Mouse (Mus musculus): Measurements from ENCODE around the gene Nptn. TPM values are rescaled to one million over a fixed set of nuclear protein-coding genes. Genes with fewer than 3 reads are reported as not detected.
"Not testable (repeated sequence)": the region's sequence is repeated elsewhere in the genome, so short reads cannot be mapped to it uniquely, and the experiment has no call there.

The Nptn gene
- total RNA-seq, 1 experiment from 2014 or later: 321 TPM

DNA sequence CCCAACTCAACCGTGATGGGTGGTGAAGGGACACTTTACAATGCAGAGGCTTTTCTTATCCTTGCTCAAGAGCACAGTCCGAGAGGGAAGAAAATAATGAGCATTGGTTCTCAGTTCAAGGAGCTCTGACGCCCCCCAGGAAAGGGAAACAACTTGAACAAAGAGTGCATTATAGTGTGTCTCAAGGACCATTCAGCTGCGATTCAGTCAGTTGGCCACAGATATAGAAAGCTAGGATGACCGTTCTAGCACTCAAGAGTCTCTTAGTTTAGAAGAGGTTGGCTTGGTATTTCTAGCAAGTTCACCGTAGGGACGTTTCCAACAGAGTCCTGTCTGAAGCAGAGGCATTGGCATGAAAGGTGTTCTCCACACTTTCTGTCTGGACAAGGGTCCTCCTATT is 25.4 kb upstream of the Nptn start:
- ATAC-seq (replicated peaks; ENCODE audit: insufficient number of reproducible peaks, low FRiP score, low TSS enrichment, poor library complexity, severe bottlenecking): no peak

DNA sequence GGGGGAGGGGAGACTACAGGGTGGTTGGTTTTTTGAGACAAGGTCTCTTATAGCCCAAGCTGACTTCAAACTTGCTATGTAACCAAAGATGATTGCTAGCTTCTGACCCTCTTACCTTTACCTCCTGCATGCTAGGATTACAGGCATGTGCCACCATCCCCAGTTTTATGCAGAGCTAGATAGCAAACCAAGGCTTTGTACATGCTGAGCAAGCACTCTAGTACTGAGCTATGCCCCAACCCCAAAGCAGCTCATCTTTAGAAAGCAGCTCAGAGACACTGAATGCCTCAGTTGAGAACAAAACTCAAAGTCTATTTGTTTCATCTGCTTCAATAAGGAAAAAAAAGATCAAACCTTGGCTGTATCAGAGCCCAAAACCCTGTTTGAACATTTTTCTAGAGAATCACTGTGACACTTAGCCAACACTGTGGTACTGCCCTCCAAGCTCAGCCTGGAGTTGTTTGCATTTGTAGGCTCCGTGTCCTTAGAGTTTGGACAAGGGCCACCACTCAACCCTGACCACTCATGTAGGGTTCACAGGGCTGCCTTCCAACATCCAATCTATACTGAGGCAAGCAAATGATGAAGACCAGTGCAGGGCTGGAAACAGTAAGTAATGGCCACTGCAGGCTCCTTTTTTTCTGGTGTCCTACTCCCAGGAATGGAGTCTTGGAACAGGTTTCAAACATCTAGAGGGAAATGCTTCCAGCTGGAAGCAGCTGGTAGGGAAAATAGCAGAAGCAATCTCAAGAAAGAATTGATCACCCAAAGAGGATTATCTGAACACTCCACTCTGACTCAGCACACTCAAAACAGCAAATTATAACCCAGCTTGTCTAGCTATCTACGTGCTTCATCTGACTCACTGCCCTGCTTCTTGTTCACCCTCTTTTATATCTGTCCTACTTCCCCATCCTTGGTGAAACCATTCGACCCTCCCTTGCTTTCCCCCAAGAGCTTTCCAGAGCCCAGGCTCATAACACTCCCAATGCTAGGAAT is 24.3 kb upstream of the Nptn start:
- no peak for ATAC-seq (replicated peaks; ENCODE audit: insufficient number of reproducible peaks, low FRiP score, low TSS enrichment, poor library complexity, severe bottlenecking)

DNA sequence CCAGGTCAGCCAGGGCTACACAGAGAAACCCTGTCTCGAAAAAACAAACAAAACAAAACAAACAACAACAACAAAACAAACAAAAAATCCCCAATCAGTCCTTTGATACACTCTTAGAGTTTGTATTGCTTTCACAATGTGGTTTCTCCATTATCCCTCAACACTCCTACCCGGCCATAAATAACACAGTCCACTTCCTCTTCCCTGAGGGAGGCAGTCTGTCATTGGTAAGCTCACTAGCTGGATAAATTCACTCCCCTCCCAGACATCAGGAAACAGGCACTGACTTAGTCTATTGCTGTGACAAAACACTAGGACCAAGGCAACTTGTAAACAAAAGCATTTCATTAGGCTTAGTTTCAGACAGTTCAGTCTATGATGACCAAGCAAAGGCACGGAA is 21.8 kb upstream of the Nptn start:
- peak; percentile 76 for ATAC-seq (replicated peaks; ENCODE audit: insufficient number of reproducible peaks, low FRiP score, low TSS enrichment, poor library complexity, severe bottlenecking)

DNA sequence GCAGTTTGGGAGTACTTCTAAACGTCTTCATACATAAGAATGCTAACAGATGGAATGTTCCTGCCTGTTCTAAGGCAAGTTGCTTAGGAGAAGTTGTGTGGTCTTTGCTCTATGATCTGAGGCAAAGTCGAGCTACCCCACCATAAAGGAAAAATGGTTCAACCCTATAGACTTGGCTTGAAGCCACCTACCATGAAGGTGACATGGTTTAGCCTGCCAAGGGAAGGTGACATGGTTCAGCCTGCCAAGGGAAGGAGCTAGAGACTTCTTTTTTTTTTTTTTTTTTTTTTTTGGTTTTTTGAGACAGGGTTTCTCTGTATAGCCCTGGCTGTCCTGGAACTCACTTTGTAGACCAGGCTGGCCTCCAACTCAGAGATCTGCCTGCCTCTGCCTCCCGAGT is 16.1 kb upstream of the Nptn start:
- not testable (repeated sequence) for ATAC-seq (replicated peaks; ENCODE audit: insufficient number of reproducible peaks, low FRiP score, low TSS enrichment, poor library complexity, severe bottlenecking)

DNA sequence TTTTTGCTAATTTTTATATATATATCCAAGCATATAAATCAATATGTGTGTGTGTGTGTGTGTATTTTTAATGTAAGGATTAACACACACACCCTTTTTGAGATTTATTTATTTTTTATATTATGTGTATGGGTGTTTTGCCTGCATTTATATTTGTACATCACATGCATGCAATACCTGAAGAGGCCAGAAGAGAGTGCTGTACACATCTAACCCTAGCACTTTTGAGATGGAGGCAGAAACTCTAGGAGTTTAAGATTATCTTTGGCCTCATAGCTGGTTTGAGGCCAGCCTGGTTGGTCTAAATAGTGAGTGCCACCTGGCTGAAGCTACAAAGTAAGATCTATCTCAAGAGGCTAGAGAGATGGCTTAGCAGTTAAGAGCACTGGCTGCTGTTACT is 14.4 kb upstream of the Nptn start:
- peak; percentile 47; the same call in 1 of the 2 replicates for ATAC-seq (replicated peaks; ENCODE audit: insufficient number of reproducible peaks, low FRiP score, low TSS enrichment, poor library complexity, severe bottlenecking)

DNA sequence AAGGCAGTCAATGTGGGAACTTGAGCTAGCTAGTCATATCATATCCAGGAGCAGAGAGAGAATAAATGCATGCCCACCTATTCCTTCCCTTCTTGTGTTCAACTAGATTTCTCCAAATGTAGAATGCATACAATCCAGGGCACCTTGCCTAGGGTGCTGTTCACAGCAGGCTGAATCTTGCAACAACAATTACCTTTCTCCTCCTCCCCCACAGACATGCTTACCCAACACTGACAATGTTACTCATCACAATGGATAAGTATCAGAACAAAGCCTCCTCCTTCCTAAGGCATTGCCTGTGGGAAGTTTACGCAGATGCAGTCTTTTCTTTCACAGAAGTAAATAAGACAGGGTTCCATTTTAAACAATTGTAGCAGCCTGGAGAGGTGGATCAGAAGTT is 11.0 kb upstream of the Nptn start:
- no peak for ATAC-seq (replicated peaks; ENCODE audit: insufficient number of reproducible peaks, low FRiP score, low TSS enrichment, poor library complexity, severe bottlenecking)

- ATAC-seq (replicated peaks; ENCODE audit: insufficient number of reproducible peaks, low FRiP score, low TSS enrichment, poor library complexity, severe bottlenecking): no peak
Measured at GRCm38 (mm10) chr9:58578669-58579068, 3.4 kb upstream of the Nptn start.

DNA sequence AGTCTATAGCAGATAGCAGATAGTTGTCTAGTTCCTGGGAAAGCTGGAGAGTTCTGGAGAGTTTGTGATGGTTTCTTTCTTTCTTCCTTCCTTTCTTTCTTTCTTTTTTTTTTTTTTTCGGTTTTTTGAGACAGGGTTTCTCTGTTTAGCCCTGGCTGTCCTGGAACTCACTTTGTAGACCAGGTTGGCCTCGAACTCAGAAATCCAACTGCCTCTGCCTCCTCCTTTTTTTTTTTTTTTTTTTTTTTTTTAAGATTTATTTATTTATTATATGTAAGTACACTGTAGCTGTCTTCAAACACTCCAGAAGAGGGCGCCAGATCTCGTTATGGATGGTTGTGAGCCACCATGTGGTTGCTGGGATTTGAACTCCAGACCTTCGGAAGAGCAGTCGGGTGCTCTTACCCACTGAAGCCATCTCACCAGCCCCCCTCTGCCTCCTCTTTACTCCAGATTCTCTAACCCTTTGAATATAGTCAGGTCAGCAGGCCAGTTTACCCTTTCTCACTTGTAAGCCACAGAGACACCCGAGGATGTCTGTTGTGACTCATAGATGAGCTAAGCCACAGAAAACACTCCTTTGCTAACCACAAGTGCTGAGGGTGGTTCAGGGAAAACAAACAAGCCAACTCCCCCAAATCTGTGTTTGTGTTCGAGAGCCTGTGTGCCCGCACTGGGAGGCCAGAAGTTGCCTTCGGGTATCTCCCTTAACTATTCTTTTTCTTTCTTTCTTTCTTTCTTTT is 1.4 kb upstream of the Nptn start:
- ATAC-seq (replicated peaks; ENCODE audit: insufficient number of reproducible peaks, low FRiP score, low TSS enrichment, poor library complexity, severe bottlenecking): peak; percentile 59

DNA sequence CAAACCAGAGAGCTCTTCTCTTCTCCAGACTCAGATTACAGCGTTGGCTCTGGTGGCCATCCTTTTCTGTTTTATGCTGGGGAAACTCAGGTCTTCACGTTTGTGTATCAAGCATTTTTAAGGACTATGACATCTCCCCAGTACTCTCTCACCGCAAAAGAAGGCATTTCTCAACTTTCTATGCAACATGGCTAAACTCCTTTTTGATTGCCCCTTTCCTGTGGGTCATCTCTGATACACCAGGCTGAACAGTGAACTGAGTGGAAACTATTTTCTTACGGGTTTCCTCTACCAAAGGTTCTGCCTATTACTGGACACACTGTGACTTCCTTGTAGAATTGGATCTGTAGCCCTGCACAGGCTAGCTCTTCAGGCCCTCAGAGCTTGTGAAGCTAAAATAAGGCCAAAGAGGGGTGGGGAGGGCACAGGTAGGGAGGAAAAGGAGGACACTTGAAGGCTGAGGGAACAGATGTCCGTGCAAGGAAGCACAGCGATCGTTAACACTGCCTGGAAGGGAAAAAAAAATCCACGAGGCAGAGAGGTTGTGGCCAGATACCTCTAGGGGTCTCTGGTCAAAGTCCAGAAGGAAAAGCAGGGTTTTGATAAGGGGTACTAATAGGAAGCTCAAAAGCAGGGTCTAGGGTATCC is 633 bp upstream of the Nptn start:
- no peak for ATAC-seq (replicated peaks; ENCODE audit: insufficient number of reproducible peaks, low FRiP score, low TSS enrichment, poor library complexity, severe bottlenecking)

GRCm38 (mm10) chr9:58582581-58583266 is 684 bp downstream of the Nptn start:
- no peak for ATAC-seq (replicated peaks; ENCODE audit: insufficient number of reproducible peaks, low FRiP score, low TSS enrichment, poor library complexity, severe bottlenecking)

- no peak for ATAC-seq (replicated peaks; ENCODE audit: insufficient number of reproducible peaks, low FRiP score, low TSS enrichment, poor library complexity, severe bottlenecking)
Measured at GRCm38 (mm10) chr9:58583267-58583641, 1.2 kb downstream of the Nptn start.

- no peak for ATAC-seq (replicated peaks; ENCODE audit: insufficient number of reproducible peaks, low FRiP score, low TSS enrichment, poor library complexity, severe bottlenecking)
Measured at GRCm38 (mm10) chr9:58584323-58584722, 2.3 kb downstream of the Nptn start.

DNA sequence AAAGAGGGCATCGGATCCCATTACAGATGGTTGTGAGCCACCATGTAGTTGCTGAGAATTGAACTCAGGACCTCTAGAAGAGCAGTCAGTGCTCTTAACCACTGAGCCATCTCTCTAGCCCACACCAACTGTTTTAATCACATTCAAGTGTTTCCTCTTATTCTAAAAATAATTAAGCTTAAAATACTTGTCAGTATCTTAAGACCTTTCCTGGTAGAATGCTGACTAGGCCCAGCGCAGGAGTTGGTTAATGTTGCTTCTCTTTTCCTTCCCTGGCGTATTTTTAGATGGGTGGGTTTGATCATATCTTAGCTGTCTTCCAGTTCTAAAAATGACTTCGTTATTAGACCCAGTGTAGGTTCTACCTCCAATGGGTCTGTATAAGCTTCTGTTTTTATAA is 6.6 kb downstream of the Nptn start:
- 0 out of 2 replicates have a peak, but pooled peaks have one; percentile 31 for ATAC-seq (replicated peaks; ENCODE audit: insufficient number of reproducible peaks, low FRiP score, low TSS enrichment, poor library complexity, severe bottlenecking)

- ATAC-seq (replicated peaks; ENCODE audit: insufficient number of reproducible peaks, low FRiP score, low TSS enrichment, poor library complexity, severe bottlenecking): no peak
Measured at GRCm38 (mm10) chr9:58595313-58595712, 13.3 kb downstream of the Nptn start.

DNA sequence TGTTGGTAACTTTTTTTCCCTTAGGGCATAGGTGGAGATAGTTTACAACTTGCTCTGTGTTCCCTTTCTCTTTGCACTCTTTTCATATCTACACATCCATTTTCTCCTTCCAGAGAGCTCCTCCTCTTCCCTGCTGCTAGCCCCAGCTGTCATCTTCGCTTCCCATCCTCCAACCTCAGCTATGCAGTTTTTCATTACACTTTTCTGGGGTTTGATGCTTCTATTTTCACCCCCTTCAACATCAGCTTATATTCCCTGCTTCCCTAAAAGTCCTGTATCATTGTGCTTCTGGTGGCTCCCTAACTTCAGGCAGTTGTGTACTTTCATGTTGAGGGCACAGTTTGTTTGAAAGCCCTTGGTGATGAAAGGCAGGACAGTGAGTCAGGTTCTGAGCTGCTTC is 31.8 kb downstream of the Nptn start:
- no peak for ATAC-seq (replicated peaks; ENCODE audit: insufficient number of reproducible peaks, low FRiP score, low TSS enrichment, poor library complexity, severe bottlenecking)

GRCm38 (mm10) chr9:58615064-58615938 is 33.3 kb downstream of the Nptn start:
- no peak for ATAC-seq (replicated peaks; ENCODE audit: insufficient number of reproducible peaks, low FRiP score, low TSS enrichment, poor library complexity, severe bottlenecking)

- no peak for ATAC-seq (replicated peaks; ENCODE audit: insufficient number of reproducible peaks, low FRiP score, low TSS enrichment, poor library complexity, severe bottlenecking)
Measured at GRCm38 (mm10) chr9:58623009-58623408, 41.0 kb downstream of the Nptn start.

GRCm38 (mm10) chr9:58627197-58627596 is 45.2 kb downstream of the Nptn start:
- peak; percentile 96 for ATAC-seq (replicated peaks; ENCODE audit: insufficient number of reproducible peaks, low FRiP score, low TSS enrichment, poor library complexity, severe bottlenecking)

Measured in monocyte, adult 5-6 weeks (primary cell).